Mouse (Mus musculus) brain, embryonic 14.5 days (tissue): Measurements from ENCODE around the gene Ldb1. TPM values are rescaled to one million over a fixed set of nuclear protein-coding genes. Genes with fewer than 3 reads are reported as not detected.

Source experiments
- DNase-seq: peaks from one replicate; pipeline ENCODE4 v3.0.0-alpha.2; 2011; ENCODE audit warnings: low read depth
- CTCF ChIP-seq: fragments of 200-500 bp; IDR thresholded peaks from 2 replicates; pipeline ENCODE4 v1.5.1; 2012; ENCODE audit warnings: inconsistent platforms, mild to moderate bottlenecking, moderate library complexity, borderline replicate concordance; ENCODE audit not compliant: insufficient read depth, insufficient read length; ENCODE audit errors: extremely low read depth
- POLR2A ChIP-seq: fragments of 200-500 bp; IDR thresholded peaks from 2 replicates; pipeline ENCODE4 v1.6.1; 2012; ENCODE audit warnings: mild to moderate bottlenecking, inconsistent platforms, borderline replicate concordance; ENCODE audit not compliant: poor library complexity, insufficient read depth, insufficient read length, severe bottlenecking; ENCODE audit errors: extremely low read depth
- polyA plus RNA-seq: library from polyadenylated mRNA; depleted of rRNA; stranded (reverse); fragments of >200 nt; gene quantifications from 2 replicates; pipeline ENCODE4 v1.2.3, GENCODE M21; 2012

The Ldb1 gene
- polyA plus RNA-seq, 1 experiment: 404 TPM

DNA sequence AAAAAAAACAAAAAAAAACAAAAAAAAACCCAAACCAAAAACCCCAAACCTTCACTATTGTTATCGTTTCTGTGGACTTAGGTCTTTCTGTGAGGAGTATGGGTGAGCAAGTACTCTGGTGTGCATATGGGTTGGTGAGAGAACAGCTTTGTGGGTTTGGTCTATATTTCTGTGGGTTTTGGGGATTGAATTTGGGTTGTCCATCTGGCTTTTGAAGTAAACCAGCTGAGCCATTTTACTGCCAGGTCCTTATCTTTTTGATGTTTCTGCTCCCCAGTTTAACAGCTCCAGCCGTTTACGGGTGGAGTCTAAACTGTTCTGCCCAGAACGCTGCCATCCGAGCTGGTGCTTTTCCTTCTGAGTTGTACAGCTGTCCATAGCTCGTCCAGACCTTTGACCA is 15.8 kb upstream of the Ldb1 start:
- TF ChIP-seq CTCF (no peak), POLR2A (no peak)
- DNase-seq: no peak

DNA sequence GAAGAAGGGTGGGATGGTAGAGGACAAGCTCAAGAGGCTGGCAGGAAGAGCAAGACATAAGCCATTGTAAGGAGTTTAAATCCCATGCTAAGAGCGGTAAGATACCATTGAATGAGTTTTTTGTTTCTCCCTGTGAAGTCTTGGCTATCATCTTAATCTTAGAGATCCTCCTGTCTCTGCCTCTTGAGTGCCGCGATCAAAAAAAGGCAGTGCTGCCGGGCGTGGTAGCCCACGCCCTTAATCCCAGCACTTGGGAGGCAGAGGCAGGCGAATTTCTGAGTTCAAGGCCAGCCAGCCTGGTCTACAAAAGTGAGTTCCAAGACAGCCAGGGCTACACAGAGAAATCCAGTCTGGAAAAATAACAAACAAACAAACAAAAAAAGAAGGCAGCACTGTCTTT is 13.5 kb upstream of the Ldb1 start:
- TF ChIP-seq CTCF (no peak), POLR2A (no peak)
- DNase-seq: no peak

DNA sequence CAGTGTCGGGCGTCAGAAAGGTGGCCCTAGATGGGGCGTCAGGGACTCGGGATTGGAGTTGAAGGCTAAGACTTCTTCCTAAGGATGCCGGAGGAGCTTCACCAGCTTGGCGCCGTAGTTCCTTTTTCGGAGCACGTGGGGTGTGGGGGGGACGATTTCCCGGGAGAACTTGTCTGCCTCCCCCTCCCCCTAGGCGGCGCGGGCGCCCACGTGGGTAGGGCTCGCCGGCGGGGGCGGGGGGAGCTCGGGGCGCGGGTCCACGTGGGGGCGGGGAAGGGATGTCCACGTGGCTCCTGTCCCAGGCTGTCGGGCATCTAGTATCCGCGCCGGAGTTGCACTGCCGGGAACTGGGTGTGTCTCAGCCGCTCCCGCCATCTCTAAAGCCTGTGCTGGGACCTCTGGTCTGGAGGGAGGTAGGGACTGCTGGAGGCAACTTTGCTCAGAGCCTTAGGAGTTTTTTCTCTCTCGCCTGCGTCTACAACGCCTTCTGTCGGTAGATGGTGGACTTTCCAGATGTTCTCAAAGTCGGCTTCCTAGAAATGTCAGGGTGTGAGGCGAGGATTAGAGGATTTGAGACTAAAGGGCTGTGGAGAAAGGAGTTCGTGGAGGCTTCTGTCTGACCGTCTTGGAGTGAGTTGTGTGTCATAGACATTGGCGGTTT is 12.1 kb upstream of the Ldb1 start:
- TF ChIP-seq POLR2A (no peak), CTCF (peak; percentile 26; the same call in 1 of the 2 replicates)
- DNase-seq: peak; percentile 81

DNA sequence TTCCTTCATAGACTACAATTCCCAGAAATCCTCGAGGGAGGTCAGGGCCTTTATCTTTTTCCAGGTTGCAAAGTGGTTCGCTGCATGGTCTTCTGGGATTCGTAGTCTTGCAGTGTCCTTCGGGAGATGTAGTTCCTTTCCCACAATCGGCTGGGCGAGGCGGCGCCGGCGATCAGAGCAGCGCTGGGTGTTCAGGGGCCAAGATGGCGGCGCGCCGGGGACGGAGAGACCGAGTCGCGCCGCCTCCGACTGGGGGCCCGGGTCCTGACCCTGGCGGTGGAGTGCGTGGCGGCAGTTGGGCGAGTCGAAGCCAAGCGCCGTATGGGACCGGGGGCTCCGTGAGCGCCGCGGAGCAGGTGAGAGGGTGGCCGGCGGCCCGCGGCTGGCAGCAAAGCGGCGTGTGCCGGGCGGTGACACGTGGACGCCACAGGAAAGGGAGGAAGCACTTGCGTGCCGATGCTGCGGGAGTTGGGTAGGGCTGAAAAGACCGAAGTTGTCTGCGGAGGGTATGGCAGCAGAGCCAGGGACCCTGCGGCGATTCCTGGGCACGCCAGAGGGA is 11.5 kb upstream of the Ldb1 start:
- TF ChIP-seq CTCF: no peak
- peak; percentile 78 for TF ChIP-seq POLR2A
- peak; percentile 99 for DNase-seq

DNA sequence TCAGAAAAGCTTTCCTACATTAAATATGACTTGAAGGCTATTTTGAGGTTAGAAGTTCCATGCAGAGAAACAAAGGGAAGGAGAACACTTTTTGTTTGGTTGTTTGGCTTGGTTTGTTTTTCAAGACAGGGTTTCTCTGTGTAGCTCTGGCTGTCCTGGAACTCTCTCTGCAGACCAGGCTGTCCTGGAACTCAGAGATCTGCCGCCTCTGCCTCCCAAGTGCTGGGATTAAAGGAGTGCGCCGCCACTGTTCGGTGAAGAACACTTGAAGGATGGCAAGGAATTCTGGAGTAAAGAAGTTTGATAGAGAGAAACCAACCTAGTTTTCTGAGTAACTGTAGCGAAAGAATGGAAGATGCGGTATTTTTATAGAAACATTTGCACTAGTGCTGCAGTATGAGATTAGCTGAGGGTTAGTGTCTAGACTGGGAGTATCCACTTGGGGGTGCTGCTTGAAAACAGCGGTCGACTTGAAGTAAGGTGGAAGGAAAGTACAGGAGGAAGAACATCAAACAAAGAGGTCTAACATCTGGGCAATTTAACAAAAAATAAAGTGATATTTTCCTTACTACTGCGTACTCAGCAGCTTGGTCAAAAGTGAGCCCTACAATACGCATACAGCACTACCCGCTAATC is 10.9 kb upstream of the Ldb1 start:
- no peak for DNase-seq
- TF ChIP-seq CTCF (peak; percentile 54; the same call in 1 of the 2 replicates), POLR2A (no peak)

DNA sequence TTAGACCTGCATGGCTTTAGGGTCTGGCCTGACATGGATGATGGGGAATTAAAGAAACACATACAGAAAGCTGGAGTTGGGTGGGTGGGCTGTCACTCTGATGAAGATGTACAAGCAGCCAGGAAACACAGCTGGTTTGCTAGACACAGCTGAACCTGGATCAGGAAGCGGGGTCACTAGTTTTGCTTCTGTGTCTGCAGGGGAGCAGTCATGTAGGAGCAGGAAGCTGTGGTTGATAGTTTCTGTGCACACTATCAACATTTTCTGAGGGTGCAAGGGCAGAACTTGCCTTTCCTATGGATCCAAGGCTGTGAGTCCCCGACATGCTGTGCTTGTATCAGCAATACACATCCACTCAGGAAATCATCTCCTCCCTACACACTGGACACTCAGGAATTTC is 5.4 kb upstream of the Ldb1 start:
- TF ChIP-seq POLR2A (no peak), CTCF (no peak)
- DNase-seq: no peak

DNA sequence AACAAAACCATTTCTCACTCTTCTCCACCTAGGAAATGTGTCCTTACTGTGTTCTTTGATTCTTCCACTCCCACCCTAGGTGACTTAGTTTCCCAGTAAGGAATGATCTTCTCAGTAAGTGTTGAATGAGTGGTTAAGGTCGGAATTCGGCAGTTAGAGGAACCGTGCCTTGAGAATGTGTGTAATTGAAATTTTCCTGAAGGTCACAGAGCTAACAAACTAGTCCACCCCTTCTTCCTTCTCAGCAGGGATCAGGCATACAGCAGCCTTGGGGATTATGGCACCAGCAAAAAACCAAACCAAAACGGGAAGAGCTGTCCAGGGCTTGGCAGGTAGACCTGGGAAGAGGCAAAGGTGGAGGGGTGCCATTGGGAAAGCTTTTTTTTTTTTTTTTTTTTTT is 4.1 kb upstream of the Ldb1 start:
- DNase-seq: no peak
- TF ChIP-seq CTCF: no peak
- no peak for TF ChIP-seq POLR2A

DNA sequence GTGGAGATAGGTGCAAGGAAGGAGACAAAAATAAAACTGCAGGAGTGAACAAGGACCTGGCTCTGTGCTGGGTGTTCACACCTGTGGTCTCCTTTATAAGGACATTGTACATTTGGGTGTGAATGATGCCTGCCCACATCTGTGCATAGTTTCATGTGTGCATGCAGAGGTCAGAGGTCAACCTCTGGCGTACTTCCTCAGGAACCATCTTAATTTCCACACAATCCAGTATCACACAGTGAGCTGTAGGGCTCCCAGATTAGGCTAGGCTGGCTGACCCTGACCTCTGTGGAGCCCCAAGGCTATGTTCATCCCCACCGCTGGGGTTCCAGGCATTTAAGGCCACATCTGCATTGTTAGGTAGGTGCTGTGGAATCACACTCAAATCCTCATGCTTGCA is 2.4 kb upstream of the Ldb1 start:
- no peak for TF ChIP-seq POLR2A
- no peak for TF ChIP-seq CTCF
- DNase-seq: no peak

DNA sequence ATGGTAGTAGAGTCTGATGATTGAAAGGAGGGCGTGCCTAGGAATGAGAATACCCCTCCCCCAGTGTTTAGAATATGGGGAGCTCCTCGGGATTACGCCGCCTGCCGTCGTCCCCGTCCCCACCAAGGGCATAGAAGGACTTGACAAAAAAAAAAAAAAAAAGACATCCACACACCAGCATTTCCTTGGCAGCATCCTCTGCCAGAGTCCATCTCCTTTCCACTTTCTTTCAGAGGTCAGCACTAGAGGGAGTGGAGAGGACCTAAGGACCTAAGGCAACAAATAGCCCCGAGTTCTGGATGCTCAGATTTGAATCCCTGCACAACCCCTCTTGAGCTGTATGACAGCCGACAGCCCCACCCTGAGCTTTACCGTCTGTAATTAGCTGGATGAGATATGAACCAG is 1.6 kb upstream of the Ldb1 start:
- peak; percentile 48 for DNase-seq
- no peak for TF ChIP-seq POLR2A
- TF ChIP-seq CTCF: no peak

DNA sequence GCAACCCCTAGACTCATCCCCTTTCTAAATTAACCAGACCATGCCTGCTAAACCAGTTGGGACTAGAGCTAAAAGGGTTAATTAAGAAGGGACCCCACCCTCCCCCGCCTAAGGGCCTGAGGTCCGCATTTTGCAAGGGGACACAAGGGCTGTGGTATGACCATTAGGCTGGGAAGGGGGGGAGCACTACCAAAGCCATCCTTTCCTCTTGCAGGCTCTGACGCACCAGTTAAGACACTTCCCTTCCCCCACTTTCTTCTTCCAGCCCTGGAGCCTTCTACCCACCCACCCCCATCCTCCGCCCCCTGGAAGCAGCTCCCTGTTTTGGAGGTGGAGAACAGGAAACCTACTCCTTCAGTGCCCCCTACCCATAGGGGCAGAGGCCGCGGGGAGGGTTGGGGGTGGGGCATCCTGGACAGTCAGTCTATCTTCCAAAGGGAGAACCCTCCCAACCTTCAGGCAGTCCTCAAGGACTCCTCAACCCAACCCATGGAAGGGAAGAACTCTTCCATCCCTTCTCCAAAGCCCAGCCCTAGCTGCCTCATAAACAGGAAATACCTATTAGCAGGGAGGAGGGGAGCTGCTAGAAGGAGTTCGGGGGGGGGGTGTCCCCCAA is 790 bp upstream of the Ldb1 start:
- DNase-seq: peak; percentile 79

DNA sequence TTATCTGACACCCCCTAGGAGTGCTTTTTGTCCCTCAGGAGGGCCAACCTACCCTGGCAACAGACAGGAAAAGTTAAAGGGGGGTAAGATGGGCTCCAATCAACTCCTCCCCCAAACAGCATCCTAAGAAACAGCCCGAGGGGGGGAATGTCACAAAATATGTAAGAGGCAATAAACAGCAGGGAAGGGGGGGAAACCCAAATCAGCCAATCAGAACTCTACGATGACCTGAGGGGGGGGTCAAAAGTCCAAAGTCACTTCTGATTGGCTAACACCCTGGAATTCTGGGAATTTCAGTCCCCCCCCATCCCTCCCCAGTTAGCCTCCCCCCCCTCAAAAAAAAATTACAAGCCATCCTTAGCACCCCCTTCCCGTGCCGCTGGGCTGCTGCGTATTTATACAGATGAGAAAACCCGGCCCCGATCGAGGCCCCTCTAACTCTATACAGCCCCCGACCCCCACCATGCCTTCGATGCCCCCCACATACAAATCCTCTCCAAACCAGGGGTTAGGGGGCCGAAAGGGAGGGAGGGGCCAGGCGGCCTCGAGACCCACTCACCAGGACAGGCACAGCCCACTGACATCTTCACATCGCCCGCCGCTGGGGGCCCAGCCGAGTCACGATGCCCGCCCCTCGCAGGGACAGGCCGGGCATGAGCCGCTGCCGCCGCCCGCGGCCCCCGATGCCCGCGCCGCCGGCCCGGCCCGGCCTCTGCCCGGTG is 582 bp downstream of the Ldb1 start, which contains the start of gene Pprc1:
Pprc1 (plus strand) TSS at position 616 of the 722 bp plus-strand sequence.
- no peak for TF ChIP-seq CTCF
- TF ChIP-seq POLR2A: no peak
- DNase-seq: peak; percentile 70

More for the DNA sequence above, 790 bp upstream of the Ldb1 start:
- TF ChIP-seq CTCF: no peak
- TF ChIP-seq POLR2A: no peak
